In genomic region chr3:87630899-87631298, GRCm38 (mm10) we compare ENCODE assay signal across 9 mouse cellular contexts. TPM values are rescaled to one million over a fixed set of nuclear protein-coding genes. Genes with fewer than 3 reads are reported as not detected.
DNase-seq lines count a peak whose midpoint lies in the region; ATAC-seq and TF ChIP-seq lines count a peak whose summit lies in the region.
"Had no signal": no experiment of that assay in that cellular context is flagged by ENCODE, and none has a peak within 500 bp of the region (broad histone marks: within the 10 kb centered on the region; RNA-seq: fewer than 3 reads in every experiment).

No protein-coding gene starts in this region.

- intact Hi-C loops in heart, postnatal 36 days (cut with DNase I) = no loop called here

- H3K36me3 ChIP-seq in heart, embryonic 14.5 days (ENCODE audit: control insufficient read depth, insufficient read depth, low read length) = peaks cover 4% of the 10 kb centered on the region; the same call in 1 of the 2 replicates
- no peaks in the 10 kb centered on the region for H3K36me3 ChIP-seq in forebrain, postnatal 0 days (ENCODE audit: insufficient read depth)
- H3K36me3 ChIP-seq: liver, embryonic 15.5 days had no signal

- DNase-seq in heart, postnatal 36 days = no peak
- peak; percentile 70 to 72 for DNase-seq in right cerebral cortex, postnatal 10 days (ENCODE audit: low spot score in 2 of 2)
- no peak for DNase-seq in right cerebral cortex, postnatal 36 days (ENCODE audit: low spot score in 2 of 2)
- DNase-seq in forebrain, postnatal 0 days = peak; percentile 64
- DNase-seq in urinary bladder, postnatal 4 days (ENCODE audit: low spot score in 2 of 2) = no peak
- no peak for DNase-seq in adrenal gland, adult 8-10 months

- H3K9me3 ChIP-seq in heart, embryonic 14.5 days (ENCODE audit: control insufficient read depth, low read length) = no peaks in the 10 kb centered on the region
- no peaks in the 10 kb centered on the region for H3K9me3 ChIP-seq in forebrain, postnatal 0 days (ENCODE audit: low read length)
- H3K9me3 ChIP-seq: liver, embryonic 15.5 days had no signal

- no peak overlapping the region for H3K4me3 ChIP-seq in heart, embryonic 14.5 days (ENCODE audit: control insufficient read depth in 1 of 2, insufficient read depth in 1 of 2, low read depth in 1 of 2, low read length in 2 of 2)
- H3K4me3 ChIP-seq in forebrain, postnatal 0 days (ENCODE audit: low read depth, low read length) = no peak overlapping the region
- H3K4me3 ChIP-seq in olfactory bulb, adult 2 months (ENCODE audit: insufficient read depth, low read depth, low read length) = no peak overlapping the region
- H3K4me3 ChIP-seq: liver, embryonic 15.5 days had no signal

- TF ChIP-seq POLR2A in olfactory bulb, adult 2 months (IDR thresholded peaks at IDR 0.05; ENCODE audit: insufficient read depth, low read depth, low read length) = no peak

- 58% methylated on average over 9 of the region's 9 CpGs for WGBS in heart, embryonic 14.5 days
- WGBS in forebrain, postnatal 0 days = 37% methylated on average over 9 of the region's 9 CpGs
- WGBS in olfactory bulb, adult 2 months = 50% methylated on average over 9 of the region's 9 CpGs

- peaks cover 6 to 11% of the 10 kb centered on the region in 2 experiments; a peak in 3 of 4 replicates for H3K4me1 ChIP-seq in heart, embryonic 14.5 days (ENCODE audit: control insufficient read depth in 2 of 2, insufficient read depth in 2 of 2, low read length in 2 of 2)
- H3K4me1 ChIP-seq in forebrain, postnatal 0 days (ENCODE audit: insufficient read depth) = 0 out of 2 replicates have a peak, but pooled peaks cover 3% of the 10 kb centered on the region
- peaks cover 12% of the 10 kb centered on the region for H3K4me1 ChIP-seq in olfactory bulb, adult 2 months (ENCODE audit: control insufficient read depth, insufficient read depth, low read length)
- H3K4me1 ChIP-seq: liver, embryonic 15.5 days had no signal

- TF ChIP-seq CTCF in forebrain, postnatal 0 days (IDR thresholded peaks at IDR 0.05; ENCODE audit: low read depth) = no peak
- TF ChIP-seq CTCF in olfactory bulb, adult 2 months (IDR thresholded peaks at IDR 0.05; ENCODE audit: insufficient read depth, low read depth, low read length) = no peak

- peak overlapping the region; percentile 59 to 66 for H3K27ac ChIP-seq in heart, embryonic 14.5 days (replicated peaks in 1 of 2; ENCODE audit: control insufficient read depth in 1 of 2, insufficient read depth in 1 of 2, low read depth in 2 of 2, low read length in 2 of 2)
- H3K27ac ChIP-seq in forebrain, postnatal 0 days (ENCODE audit: low read depth, low read length) = peak overlapping the region; percentile 50; the same call in 1 of the 2 replicates
- H3K27ac ChIP-seq in olfactory bulb, adult 2 months (ENCODE audit: insufficient read depth, low read depth, low read length) = peak overlapping the region; percentile 51; the same call in 1 of the 2 replicates
- H3K27ac ChIP-seq: liver, embryonic 15.5 days had no signal

- no peak for ATAC-seq in heart, embryonic 14.5 days (ENCODE audit: insufficient number of reproducible peaks, insufficient read depth, low FRiP score, low read depth)
- peak; percentile 82 for ATAC-seq in forebrain, postnatal 0 days

- peak overlapping the region; percentile 12; the same call in 1 of the 2 replicates for H3K4me2 ChIP-seq in heart, embryonic 14.5 days (ENCODE audit: low read length)
- H3K4me2 ChIP-seq in forebrain, postnatal 0 days (ENCODE audit: low read depth) = 0 out of 2 replicates have a peak overlapping the region, but pooled peaks have one; percentile 1
- H3K4me2 ChIP-seq: liver, embryonic 15.5 days had no signal

- H3K9ac ChIP-seq in heart, embryonic 14.5 days (ENCODE audit: low read length) = peak overlapping the region; percentile 41; the same call in 1 of the 2 replicates
- no peak overlapping the region for H3K9ac ChIP-seq in forebrain, postnatal 0 days
- H3K9ac ChIP-seq: liver, embryonic 15.5 days had no signal

- H3K27me3 ChIP-seq in heart, embryonic 14.5 days (ENCODE audit: control insufficient read depth, insufficient read depth, low read length) = no peaks in the 10 kb centered on the region
- no peaks in the 10 kb centered on the region for H3K27me3 ChIP-seq in forebrain, postnatal 0 days (ENCODE audit: insufficient read depth, low read length)
- H3K27me3 ChIP-seq: liver, embryonic 15.5 days had no signal

RNA-seq across cellular contexts. Expression of gene Arhgef11, which starts 13.5 kb away (rescaled TPM):
- polyA plus RNA-seq in heart, embryonic 14.5 days (2014; fragmentation: Nextera tagmentation; extraction: Ambion mirVana) = 7.9 and 9.7 TPM in 2 replicates
- 10 to 100 TPM; 20.4 TPM for total RNA-seq in heart, postnatal 36 days (2021)
- total RNA-seq in forebrain, postnatal 0 days (2014; rRNA removed) = 48.2 and 52.6 TPM in 2 replicates
- 6.9 and 10.7 TPM in 2 replicates for polyA plus RNA-seq in forebrain, postnatal 0 days (2015; fragmentation: Nextera tagmentation; extraction: Ambion mirVana)
- not detected in 2 replicates for polyA plus RNA-seq in olfactory bulb, adult 2 months (2012; ENCODE audit: insufficient read depth, insufficient read length, low replicate concordance, missing spikeins)
- total RNA-seq in adrenal gland, adult 8-10 months (2022) = 10 to 100 TPM; 40.5 to 53.1 (median 47.2) TPM

Comparison
In these comparisons a context has a peak if more than half of its experiments do, and no peak if none do; other contexts are left out.
1. DNase-seq: peak in right cerebral cortex, postnatal 10 days (2 of 2) and forebrain, postnatal 0 days (single experiment); none in heart, postnatal 36 days (0 of 2), right cerebral cortex, postnatal 36 days (0 of 2), urinary bladder, postnatal 4 days (0 of 2) and adrenal gland, adult 8-10 months (single experiment).
2. Peak in every context shown above with its lines, with median percentiles within 50 percentile points of each other: H3K27ac ChIP-seq.